Mouse (Mus musculus): ENCODE results near the gene Mnt. TPM values are rescaled to one million over a fixed set of nuclear protein-coding genes. Genes with fewer than 3 reads are reported as not detected.

The Mnt gene
- polyA plus RNA-seq, 1 experiment from 2014 or later, result 3.1 TPM

DNA sequence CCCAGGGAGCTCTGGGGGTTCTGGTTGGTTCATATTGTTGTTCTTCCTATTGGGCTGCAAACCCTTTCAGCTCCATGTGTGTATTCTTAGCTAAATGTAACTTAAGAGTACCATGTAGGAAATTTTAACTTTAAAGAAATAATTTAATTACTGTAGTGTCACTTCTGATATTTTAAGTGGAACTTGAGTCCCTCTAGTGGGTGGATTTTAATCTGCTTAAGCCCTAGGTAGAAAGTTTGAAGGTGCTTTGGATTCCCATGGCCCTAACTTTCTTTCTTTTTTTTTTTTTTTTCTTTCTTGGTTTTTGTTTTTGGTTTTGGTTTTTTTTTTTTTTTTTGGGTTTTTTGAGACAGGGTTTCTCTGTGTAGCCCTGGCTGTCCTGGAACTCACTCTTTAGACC is 14.9 kb upstream of the Mnt start:
- Histone ChIP-seq H3K9ac (ENCODE audit: low read depth, low read length) (no peak overlapping the region), H3K27ac (ENCODE audit: low read length) (no peak overlapping the region), H3K9me3 (ENCODE audit: control insufficient read depth, low read length) (no peaks in the 10 kb centered on the region), H3K36me3 (ENCODE audit: control insufficient read depth, insufficient read depth, low read length) (peaks cover 4% of the 10 kb centered on the region; the same call in 1 of the 2 replicates), H3K4me2 (ENCODE audit: low read depth, low read length) (no peak overlapping the region), H3K27me3 (replicated peaks; ENCODE audit: control insufficient read depth, insufficient read depth, low read length) (no peaks in the 10 kb centered on the region), H3K4me1 (ENCODE audit: control insufficient read depth, insufficient read depth, low read length) (no peaks in the 10 kb centered on the region), H3K4me3 (ENCODE audit: low read length) (no peak overlapping the region)
- ATAC-seq, result no peak

DNA sequence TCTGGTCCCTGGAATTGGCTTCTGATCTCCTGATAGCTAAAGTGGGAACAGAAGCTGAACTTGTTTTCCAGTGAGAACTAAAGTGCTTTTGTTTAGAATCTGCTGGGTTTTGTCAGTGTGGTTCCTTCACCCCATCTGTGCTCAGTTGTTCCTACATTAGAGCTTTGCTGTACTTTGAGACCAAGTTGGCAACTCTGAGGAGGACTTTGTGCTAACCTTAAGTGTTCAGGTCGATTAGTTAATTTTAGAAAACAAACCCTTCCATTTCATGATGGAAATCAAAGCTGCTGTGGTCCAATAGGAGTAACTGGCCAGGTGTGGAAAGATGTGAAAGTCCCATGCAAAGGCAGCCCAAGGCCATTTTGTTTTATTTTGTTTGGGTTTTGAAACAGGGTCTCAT is 9.8 kb upstream of the Mnt start:
- Histone ChIP-seq H3K9ac (ENCODE audit: low read depth, low read length) (no peak overlapping the region), H3K27ac (ENCODE audit: low read length) (no peak overlapping the region), H3K4me3 (ENCODE audit: low read length) (no peak overlapping the region), H3K9me3 (ENCODE audit: control insufficient read depth, low read length) (no peaks in the 10 kb centered on the region), H3K27me3 (replicated peaks; ENCODE audit: control insufficient read depth, insufficient read depth, low read length) (no peaks in the 10 kb centered on the region), H3K4me2 (ENCODE audit: low read depth, low read length) (no peak overlapping the region), H3K4me1 (ENCODE audit: control insufficient read depth, insufficient read depth, low read length) (peaks cover 3% of the 10 kb centered on the region; the same call in 1 of the 2 replicates), H3K36me3 (ENCODE audit: control insufficient read depth, insufficient read depth, low read length) (peaks cover 4% of the 10 kb centered on the region; the same call in 1 of the 2 replicates)
- no peak for ATAC-seq
- WGBS, result 65% methylated on average over 1 of the region's 1 CpGs

GRCm38 (mm10) chr11:74821463-74821862 is 9.3 kb upstream of the Mnt start:
- peaks cover 4% of the 10 kb centered on the region; the same call in 1 of the 2 replicates for H3K36me3 ChIP-seq (ENCODE audit: control insufficient read depth, insufficient read depth, low read length)
- H3K4me1 ChIP-seq (ENCODE audit: control insufficient read depth, insufficient read depth, low read length), result peaks cover 3% of the 10 kb centered on the region; the same call in 1 of the 2 replicates
- no peak for ATAC-seq
- H3K27me3 ChIP-seq (replicated peaks; ENCODE audit: control insufficient read depth, insufficient read depth, low read length), result no peaks in the 10 kb centered on the region
- H3K4me2 ChIP-seq (ENCODE audit: low read depth, low read length), result no peak overlapping the region
- WGBS, result 30% methylated on average over 1 of the region's 1 CpGs
- H3K4me3 ChIP-seq (ENCODE audit: low read length), result no peak overlapping the region
- no peak overlapping the region for H3K9ac ChIP-seq (ENCODE audit: low read depth, low read length)
- no peaks in the 10 kb centered on the region for H3K9me3 ChIP-seq (ENCODE audit: control insufficient read depth, low read length)
- H3K27ac ChIP-seq (ENCODE audit: low read length), result no peak overlapping the region

DNA sequence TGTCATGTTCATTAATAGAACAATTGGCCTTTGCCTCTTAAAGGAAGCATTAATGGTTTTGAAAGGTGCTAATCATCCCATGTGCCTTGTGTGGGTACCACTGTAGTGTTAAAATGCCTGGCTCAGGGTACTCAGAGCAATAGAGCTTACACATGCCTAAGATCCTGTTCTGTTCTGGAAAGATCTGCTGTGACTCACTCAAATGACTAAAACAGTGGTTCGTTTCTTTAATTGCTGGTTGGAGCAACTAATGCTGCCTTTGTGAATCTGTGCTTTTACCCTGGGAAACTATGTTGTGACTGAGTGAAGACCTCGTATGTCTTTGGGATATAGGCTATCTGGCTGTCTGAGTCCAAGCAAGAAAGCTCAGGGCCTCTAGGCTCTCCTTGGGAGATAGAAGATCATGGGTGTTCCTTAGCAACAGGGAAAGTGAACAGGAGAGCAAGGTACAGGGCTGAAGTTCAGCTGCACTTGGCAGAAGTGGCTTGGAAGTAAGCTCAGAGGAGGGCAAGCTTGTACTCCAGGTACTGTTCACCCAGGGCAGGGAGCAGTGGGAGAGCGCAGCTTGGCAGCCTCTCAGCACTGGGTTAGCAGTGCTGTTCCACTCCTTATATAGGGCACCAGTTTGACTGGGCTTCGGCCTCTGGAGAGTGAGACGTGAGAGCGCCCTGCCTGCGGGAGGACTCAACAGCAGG is 7.8 kb upstream of the Mnt start:
- H3K4me3 ChIP-seq (ENCODE audit: low read length), result no peak overlapping the region
- no peaks in the 10 kb centered on the region for H3K27me3 ChIP-seq (replicated peaks; ENCODE audit: control insufficient read depth, insufficient read depth, low read length)
- H3K4me2 ChIP-seq (ENCODE audit: low read depth, low read length), result 0 out of 2 replicates have a peak overlapping the region, but pooled peaks have one; percentile 23
- peak overlapping the region; percentile 73 for H3K27ac ChIP-seq (ENCODE audit: low read length)
- 80% methylated on average over 7 of the region's 7 CpGs for WGBS
- H3K4me1 ChIP-seq (ENCODE audit: control insufficient read depth, insufficient read depth, low read length), result peaks cover 3% of the 10 kb centered on the region; the same call in 1 of the 2 replicates
- H3K36me3 ChIP-seq (ENCODE audit: control insufficient read depth, insufficient read depth, low read length), result no peaks in the 10 kb centered on the region
- peak; percentile 55 for ATAC-seq
- H3K9me3 ChIP-seq (ENCODE audit: control insufficient read depth, low read length), result no peaks in the 10 kb centered on the region
- H3K9ac ChIP-seq (ENCODE audit: low read depth, low read length), result peak overlapping the region; percentile 47; the same call in 1 of the 2 replicates

DNA sequence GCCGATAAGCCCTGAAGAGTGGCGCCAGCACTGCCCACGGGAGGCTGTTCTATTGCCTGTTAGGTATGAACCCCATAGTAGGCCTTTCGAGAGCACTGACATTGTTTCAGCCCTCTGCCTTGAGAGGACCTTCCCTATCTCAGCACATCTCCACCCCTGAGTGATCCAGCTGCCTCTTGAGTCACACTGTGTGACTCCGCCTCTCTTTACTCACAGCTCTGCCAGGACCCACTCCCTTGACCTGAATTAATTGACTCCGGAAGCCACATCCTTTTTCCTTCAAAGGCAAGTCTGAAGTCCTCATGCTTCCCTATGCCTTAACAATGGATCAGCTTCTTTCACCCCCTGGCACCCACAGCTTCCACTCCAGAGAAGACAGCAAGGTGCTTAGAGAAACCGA is 4.6 kb upstream of the Mnt start:
- ATAC-seq, result peak; percentile 20
- Histone ChIP-seq H3K9ac (ENCODE audit: low read depth, low read length) (peak overlapping the region; percentile 2; the same call in 1 of the 2 replicates), H3K9me3 (ENCODE audit: control insufficient read depth, low read length) (no peaks in the 10 kb centered on the region), H3K36me3 (ENCODE audit: control insufficient read depth, insufficient read depth, low read length) (no peaks in the 10 kb centered on the region), H3K4me1 (ENCODE audit: control insufficient read depth, insufficient read depth, low read length) (peaks cover 16% of the 10 kb centered on the region), H3K4me3 (ENCODE audit: low read length) (no peak overlapping the region), H3K27ac (ENCODE audit: low read length) (peak overlapping the region; percentile 87), H3K27me3 (replicated peaks; ENCODE audit: control insufficient read depth, insufficient read depth, low read length) (no peaks in the 10 kb centered on the region), H3K4me2 (ENCODE audit: low read depth, low read length) (0 out of 2 replicates have a peak overlapping the region, but pooled peaks have one; percentile 3)
- 55% methylated on average over 7 of the region's 7 CpGs for WGBS

DNA sequence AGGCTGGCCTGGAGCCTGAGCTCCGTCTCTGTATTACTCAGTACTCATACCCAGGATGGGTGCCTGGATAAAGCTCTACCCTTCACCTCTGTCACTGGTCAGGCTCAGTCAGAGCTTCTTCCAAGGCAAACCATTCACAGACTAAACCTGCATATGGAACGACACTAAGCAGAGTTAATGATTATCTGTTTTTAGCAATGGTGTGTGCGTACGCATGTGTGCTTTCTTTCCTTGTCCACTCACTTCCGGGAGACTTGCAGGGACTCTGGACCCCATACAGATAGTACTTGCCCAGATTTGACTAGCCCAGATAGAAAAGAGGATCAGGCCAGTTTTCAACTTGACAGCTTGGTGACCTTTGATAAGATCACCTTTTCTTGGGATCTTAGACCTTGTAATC is 4.0 kb upstream of the Mnt start:
- Histone ChIP-seq H3K9ac (ENCODE audit: low read depth, low read length) (no peak overlapping the region), H3K4me1 (ENCODE audit: control insufficient read depth, insufficient read depth, low read length) (peaks cover 16% of the 10 kb centered on the region), H3K36me3 (ENCODE audit: control insufficient read depth, insufficient read depth, low read length) (no peaks in the 10 kb centered on the region), H3K4me2 (ENCODE audit: low read depth, low read length) (no peak overlapping the region), H3K9me3 (ENCODE audit: control insufficient read depth, low read length) (no peaks in the 10 kb centered on the region), H3K4me3 (ENCODE audit: low read length) (no peak overlapping the region), H3K27me3 (replicated peaks; ENCODE audit: control insufficient read depth, insufficient read depth, low read length) (no peaks in the 10 kb centered on the region), H3K27ac (ENCODE audit: low read length) (peak overlapping the region; percentile 87)
- 62% methylated on average over 5 of the region's 5 CpGs for WGBS
- ATAC-seq, result peak; percentile 22

DNA sequence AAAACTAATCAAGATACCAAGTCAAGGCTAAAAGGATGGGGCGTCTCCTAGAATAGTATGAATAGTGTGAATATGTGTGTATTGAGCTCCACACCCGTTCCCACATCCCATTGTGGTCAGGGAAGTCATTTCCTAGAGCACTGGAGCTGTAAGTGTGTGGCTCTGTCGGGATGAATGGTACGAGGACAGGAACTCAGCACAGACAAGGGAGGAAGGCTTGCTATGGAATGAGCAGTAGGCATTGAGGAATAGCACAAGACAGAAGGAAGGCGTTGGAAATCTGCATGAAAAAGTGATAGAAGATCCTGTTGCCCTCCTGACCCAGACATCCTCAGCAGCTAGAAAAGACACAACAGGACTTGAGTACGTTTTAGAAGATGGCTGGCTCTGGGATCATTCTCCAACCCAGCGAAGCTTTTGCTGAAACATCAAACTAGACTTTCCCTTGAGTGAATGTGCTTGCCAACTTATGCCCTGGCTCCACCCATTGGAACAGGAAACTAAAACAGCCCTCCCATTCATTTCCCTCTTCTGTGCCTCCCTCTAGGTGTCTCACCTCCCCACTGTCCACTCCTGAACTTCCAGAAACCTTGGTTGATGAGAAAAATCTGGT is 2.8 kb upstream of the Mnt start:
- no peak overlapping the region for H3K4me3 ChIP-seq (ENCODE audit: low read length)

DNA sequence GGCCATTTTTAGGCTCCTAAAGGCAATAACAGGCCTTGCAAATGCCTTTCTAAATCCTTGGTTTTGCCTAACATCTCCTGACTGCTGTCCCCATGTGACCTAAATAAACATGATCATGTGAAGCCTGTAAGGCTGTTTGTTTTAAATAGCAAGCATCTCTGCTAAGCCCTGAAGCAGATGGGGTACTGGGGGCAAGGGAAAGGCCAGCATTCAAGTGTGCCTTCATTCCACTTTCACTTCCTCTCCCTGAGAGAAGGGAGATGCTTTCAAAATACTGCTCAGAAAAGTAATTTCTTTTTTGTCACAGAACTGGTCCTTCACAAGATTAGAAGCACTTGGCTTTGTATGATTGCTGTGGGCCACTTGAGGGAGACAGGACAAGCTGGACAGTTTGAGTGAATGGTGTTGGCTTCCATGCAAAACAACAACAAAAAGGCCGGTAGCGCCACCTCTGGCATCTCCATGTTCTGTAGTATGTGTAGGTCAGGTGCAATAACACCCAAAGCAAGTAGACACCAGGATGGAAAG is 2.3 kb upstream of the Mnt start:
- Histone ChIP-seq H3K27ac (ENCODE audit: low read length) (no peak overlapping the region), H3K4me3 (ENCODE audit: low read length) (no peak overlapping the region), H3K36me3 (ENCODE audit: control insufficient read depth, insufficient read depth, low read length) (no peaks in the 10 kb centered on the region), H3K27me3 (replicated peaks; ENCODE audit: control insufficient read depth, insufficient read depth, low read length) (no peaks in the 10 kb centered on the region), H3K9me3 (ENCODE audit: control insufficient read depth, low read length) (no peaks in the 10 kb centered on the region), H3K9ac (ENCODE audit: low read depth, low read length) (no peak overlapping the region), H3K4me2 (ENCODE audit: low read depth, low read length) (no peak overlapping the region), H3K4me1 (ENCODE audit: control insufficient read depth, insufficient read depth, low read length) (peaks cover 21% of the 10 kb centered on the region)
- ATAC-seq, result no peak
- WGBS, result 31% methylated on average over 2 of the region's 2 CpGs

More for the DNA sequence above, 2.8 kb upstream of the Mnt start:
- peaks cover 18% of the 10 kb centered on the region for H3K4me1 ChIP-seq (ENCODE audit: control insufficient read depth, insufficient read depth, low read length)
- H3K9ac ChIP-seq (ENCODE audit: low read depth, low read length), result no peak overlapping the region
- no peaks in the 10 kb centered on the region for H3K9me3 ChIP-seq (ENCODE audit: control insufficient read depth, low read length)
- H3K27ac ChIP-seq (ENCODE audit: low read length), result no peak overlapping the region
- H3K4me2 ChIP-seq (ENCODE audit: low read depth, low read length), result no peak overlapping the region
- WGBS, result 72% methylated on average over 7 of the region's 7 CpGs
- no peaks in the 10 kb centered on the region for H3K27me3 ChIP-seq (replicated peaks; ENCODE audit: control insufficient read depth, insufficient read depth, low read length)
- H3K36me3 ChIP-seq (ENCODE audit: control insufficient read depth, insufficient read depth, low read length), result no peaks in the 10 kb centered on the region
- ATAC-seq, result no peak

- WGBS, result 17% methylated on average over 11 of the region's 11 CpGs
- Histone ChIP-seq H3K27ac (ENCODE audit: low read length) (peak overlapping the region; percentile 97), H3K4me3 (ENCODE audit: low read length) (peak overlapping the region; percentile 89), H3K4me1 (ENCODE audit: control insufficient read depth, insufficient read depth, low read length) (peaks cover 27% of the 10 kb centered on the region), H3K9me3 (ENCODE audit: control insufficient read depth, low read length) (no peaks in the 10 kb centered on the region), H3K4me2 (ENCODE audit: low read depth, low read length) (peak overlapping the region; percentile 65), H3K27me3 (replicated peaks; ENCODE audit: control insufficient read depth, insufficient read depth, low read length) (no peaks in the 10 kb centered on the region), H3K36me3 (ENCODE audit: control insufficient read depth, insufficient read depth, low read length) (no peaks in the 10 kb centered on the region), H3K9ac (ENCODE audit: low read depth, low read length) (peak overlapping the region; percentile 62; the same call in 1 of the 2 replicates)
- ATAC-seq, result no peak
These were observed 1.7 kb upstream of the Mnt start for GRCm38 (mm10) chr11:74828965-74829550.
